Mouse (Mus musculus) megakaryocyte, embryonic 14.5 days (primary cell): ENCODE measurements around the gene Mpi. TPM values are rescaled to one million over a fixed set of nuclear protein-coding genes. Genes with fewer than 3 reads are reported as not detected.
A peak's percentile ranks its signal among the peaks of the same experiment; 100 is the strongest.

Experiments
- H3K27me3 ChIP-seq: replicated peaks from 2 replicates; pipeline ENCODE3; 2012; ENCODE audit warnings: inconsistent platforms
- H3K36me3 ChIP-seq: replicated peaks from 2 replicates; pipeline ENCODE3; 2012; ENCODE audit warnings: low read length, inconsistent platforms, mixed read lengths
- H3K4me1 ChIP-seq: 2 replicates; pipeline ENCODE4 v1.6.1; 2012; ENCODE audit warnings: inconsistent platforms
- H3K4me3 ChIP-seq: replicated peaks from 2 replicates; pipeline ENCODE3; 2012; ENCODE audit warnings: moderate library complexity, mild to moderate bottlenecking, inconsistent platforms
- H3K9me3 ChIP-seq: 2 replicates; pipeline ENCODE4 v1.6.1; 2012; ENCODE audit warnings: inconsistent platforms
- FLI1 ChIP-seq: IDR thresholded peaks from 2 replicates; pipeline ENCODE4 v1.6.1; 2012; ENCODE audit warnings: low read length, inconsistent platforms, mixed read lengths
- GATA1 ChIP-seq: IDR thresholded peaks from 3 replicates; pipeline ENCODE4 v1.6.1; 2012; ENCODE audit warnings: mixed read lengths, low read length, inconsistent platforms, borderline replicate concordance
- polyA plus RNA-seq: library from polyadenylated mRNA; stranded (reverse); fragments of >175 nt; gene quantifications from 2 replicates; pipeline ENCODE4 v1.2.3, GENCODE M21; 2012; ENCODE audit warnings: low replicate concordance; ENCODE audit not compliant: insufficient read depth

Gene Mpi
- polyA plus RNA-seq, 1 experiment = 4.5 TPM

- H3K9me3 ChIP-seq = no peaks in the 10 kb centered on the region
- no peak for TF ChIP-seq FLI1
- H3K27me3 ChIP-seq = no peaks in the 10 kb centered on the region
- H3K4me3 ChIP-seq = peak overlapping the region; percentile 20
- H3K36me3 ChIP-seq = peaks cover 61% of the 10 kb centered on the region
- peaks cover 93% of the 10 kb centered on the region for H3K4me1 ChIP-seq
These were observed 2.3 kb downstream of the Mpi start for GRCm38 (mm10) chr9:57550126-57550862.

- peak overlapping the region; percentile 8 for H3K4me3 ChIP-seq
- no peaks in the 10 kb centered on the region for H3K27me3 ChIP-seq
- H3K36me3 ChIP-seq = peaks cover 72% of the 10 kb centered on the region
- peaks cover 97% of the 10 kb centered on the region for H3K4me1 ChIP-seq
- no peaks in the 10 kb centered on the region for H3K9me3 ChIP-seq
- TF ChIP-seq FLI1 = no peak
- no peak for TF ChIP-seq GATA1
These were observed 3.4 kb downstream of the Mpi start for GRCm38 (mm10) chr9:57549186-57549585.

- Histone ChIP-seq H3K4me1 (peaks cover 95% of the 10 kb centered on the region), H3K9me3 (no peaks in the 10 kb centered on the region), H3K27me3 (no peaks in the 10 kb centered on the region), H3K36me3 (peaks cover 85% of the 10 kb centered on the region), H3K4me3 (peak overlapping the region; percentile 67)
- no peak for TF ChIP-seq GATA1
- TF ChIP-seq FLI1 = no peak
These were observed 4.7 kb downstream of the Mpi start for GRCm38 (mm10) chr9:57547869-57548268.

- H3K36me3 ChIP-seq = peaks cover 91% of the 10 kb centered on the region
- H3K27me3 ChIP-seq = no peaks in the 10 kb centered on the region
- TF ChIP-seq FLI1 (no peak), GATA1 (no peak)
- H3K9me3 ChIP-seq = no peaks in the 10 kb centered on the region
- H3K4me1 ChIP-seq = peaks cover 95% of the 10 kb centered on the region
- peak overlapping the region; percentile 67 for H3K4me3 ChIP-seq
These were observed 5.3 kb downstream of the Mpi start for GRCm38 (mm10) chr9:57547287-57547686.

GRCm38 (mm10) chr9:57543951-57544350 lies 8.6 kb downstream of the Mpi start:
- Histone ChIP-seq H3K4me1 (peaks cover 95% of the 10 kb centered on the region), H3K27me3 (no peaks in the 10 kb centered on the region), H3K4me3 (no peak overlapping the region), H3K9me3 (no peaks in the 10 kb centered on the region), H3K36me3 (peaks cover 98% of the 10 kb centered on the region)
- TF ChIP-seq FLI1 (no peak), GATA1 (no peak)

- no peaks in the 10 kb centered on the region for H3K9me3 ChIP-seq
- peaks cover 77% of the 10 kb centered on the region for H3K36me3 ChIP-seq
- TF ChIP-seq GATA1 = no peak
- TF ChIP-seq FLI1 = no peak
- no peaks in the 10 kb centered on the region for H3K27me3 ChIP-seq
- H3K4me1 ChIP-seq = peaks cover 92% of the 10 kb centered on the region
- H3K4me3 ChIP-seq = no peak overlapping the region
These were observed 11.3 kb downstream of the Mpi start for GRCm38 (mm10) chr9:57541312-57541711.

GRCm38 (mm10) chr9:57539550-57539949 lies 13.0 kb downstream of the Mpi start:
- H3K4me3 ChIP-seq = no peak overlapping the region
- H3K4me1 ChIP-seq = peaks cover 87% of the 10 kb centered on the region
- peaks cover 73% of the 10 kb centered on the region for H3K36me3 ChIP-seq
- no peaks in the 10 kb centered on the region for H3K27me3 ChIP-seq
- H3K9me3 ChIP-seq = no peaks in the 10 kb centered on the region
- no peak for TF ChIP-seq GATA1
- TF ChIP-seq FLI1 = no peak

- H3K36me3 ChIP-seq = peaks cover 73% of the 10 kb centered on the region
- no peaks in the 10 kb centered on the region for H3K9me3 ChIP-seq
- H3K27me3 ChIP-seq = no peaks in the 10 kb centered on the region
- peak overlapping the region; percentile 91 for H3K4me3 ChIP-seq
- H3K4me1 ChIP-seq = peaks cover 88% of the 10 kb centered on the region
- TF ChIP-seq FLI1 (no peak), GATA1 (no peak)
These were observed 14.8 kb downstream of the Mpi start for GRCm38 (mm10) chr9:57537728-57538181.

GRCm38 (mm10) chr9:57537044-57537727 lies 15.4 kb downstream of the Mpi start, which contains the start of gene Fam219b:
Gene Fam219b, plus strand, starts transcription at chr9:57537528.
- Histone ChIP-seq H3K27me3 (no peaks in the 10 kb centered on the region), H3K9me3 (no peaks in the 10 kb centered on the region), H3K4me1 (peaks cover 88% of the 10 kb centered on the region), H3K36me3 (peaks cover 73% of the 10 kb centered on the region), H3K4me3 (peak within 1 kb of the TSS; percentile 91)
- TF ChIP-seq GATA1 (no peak), FLI1 (no peak)

GRCm38 (mm10) chr9:57536362-57536761 lies 16.2 kb downstream of the Mpi start:
- TF ChIP-seq FLI1 = no peak
- TF ChIP-seq GATA1 = no peak
- no peaks in the 10 kb centered on the region for H3K9me3 ChIP-seq
- peaks cover 88% of the 10 kb centered on the region for H3K4me1 ChIP-seq
- H3K27me3 ChIP-seq = no peaks in the 10 kb centered on the region
- H3K4me3 ChIP-seq = peak overlapping the region; percentile 91
- H3K36me3 ChIP-seq = peaks cover 74% of the 10 kb centered on the region
